Mouse (Mus musculus) olfactory bulb, adult 2 months (tissue): Measurements from ENCODE around the gene Lrrc4c. TPM values are rescaled to one million over a fixed set of nuclear protein-coding genes. Genes with fewer than 3 reads are reported as not detected.

Experiments
- H3K27ac ChIP-seq: fragments of 200-500 bp; 2 replicates; pipeline ENCODE4 v1.5.1; 2012; ENCODE audit warnings: low read depth, low read length; ENCODE audit not compliant: insufficient read depth
- H3K4me1 ChIP-seq: fragments of 200-500 bp; 2 replicates; pipeline ENCODE4 v1.6.1; 2012; ENCODE audit warnings: low read length; ENCODE audit not compliant: control insufficient read depth, insufficient read depth
- H3K4me3 ChIP-seq: fragments of 200-500 bp; 2 replicates; pipeline ENCODE4 v1.5.1; 2012; ENCODE audit warnings: mild to moderate bottlenecking, low read depth, low read length, moderate library complexity; ENCODE audit not compliant: insufficient read depth
- CTCF ChIP-seq: fragments of 200-500 bp; IDR thresholded peaks from 2 replicates; pipeline ENCODE4 v1.5.1; 2012; ENCODE audit warnings: low read depth, mild to moderate bottlenecking, low read length, moderate library complexity; ENCODE audit not compliant: insufficient read depth
- POLR2A ChIP-seq: fragments of 200-500 bp; IDR thresholded peaks from 2 replicates; pipeline ENCODE4 v1.6.1; 2012; ENCODE audit warnings: mild to moderate bottlenecking, low read depth, low read length, moderate library complexity; ENCODE audit not compliant: insufficient read depth
- WGBS: fragments of 180-500 bp; shearing (Covaris S2); methylation state at CpG from one replicate; pipeline ENCODE4 v1.1.7; 2018; 5-methylcytosine and 5-hydroxymethylcytosine counted together
- polyA plus RNA-seq: library from polyadenylated mRNA; stranded (reverse); fragments of >200 nt; gene quantifications from 2 replicates; pipeline ENCODE4 v1.2.4, GENCODE M21; 2012; ENCODE audit warnings: low replicate concordance; ENCODE audit not compliant: missing spikeins, insufficient read depth, insufficient read length

The Lrrc4c gene
- polyA plus RNA-seq, 1 experiment = not detected

DNA sequence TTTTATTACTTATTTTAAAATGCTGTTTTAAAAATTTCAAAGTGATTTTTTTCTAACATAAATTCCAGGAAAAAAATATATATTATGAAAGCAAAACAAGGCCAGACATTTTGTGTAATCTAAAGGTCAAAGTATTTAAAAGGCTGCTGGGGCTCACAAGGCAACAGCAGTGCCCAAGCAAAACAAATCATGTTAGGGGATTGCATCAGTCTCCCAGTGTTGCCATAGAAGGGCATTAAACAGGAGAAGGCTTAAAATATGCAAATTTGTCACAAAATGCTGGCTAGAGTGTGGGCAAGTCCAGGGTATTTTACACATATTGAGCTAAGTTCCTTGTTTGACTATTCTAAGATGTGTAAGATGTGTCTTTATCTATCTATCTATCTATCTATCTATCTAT lies 437.1 kb downstream of the Lrrc4c start:
- H3K4me3 ChIP-seq = no peak overlapping the region
- no peak overlapping the region for H3K27ac ChIP-seq
- no peak for TF ChIP-seq POLR2A
- no peak for TF ChIP-seq CTCF
- H3K4me1 ChIP-seq = no peaks in the 10 kb centered on the region

DNA sequence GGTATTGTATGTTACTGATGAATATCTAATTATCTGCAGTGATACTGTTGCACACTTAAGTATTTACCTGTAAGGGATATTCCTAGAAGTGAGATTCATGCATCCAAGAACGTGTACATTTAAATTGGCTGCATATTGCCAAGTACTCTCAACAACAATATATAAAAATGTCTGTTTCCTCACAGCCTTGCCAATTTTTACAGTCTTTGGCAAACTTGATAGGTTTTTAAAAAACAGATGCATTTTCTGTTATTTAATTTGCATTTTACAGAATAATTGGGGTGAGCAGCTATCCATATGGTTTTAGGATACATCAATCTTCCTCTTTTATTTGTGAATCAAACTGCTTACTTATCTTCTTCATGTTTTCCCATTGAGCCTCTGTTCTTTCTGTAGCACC lies 439.7 kb downstream of the Lrrc4c start:
- no peaks in the 10 kb centered on the region for H3K4me1 ChIP-seq
- WGBS = 70% methylated on average over 1 of the region's 1 CpGs
- no peak overlapping the region for H3K4me3 ChIP-seq
- no peak for TF ChIP-seq POLR2A
- no peak for TF ChIP-seq CTCF
- H3K27ac ChIP-seq = no peak overlapping the region

DNA sequence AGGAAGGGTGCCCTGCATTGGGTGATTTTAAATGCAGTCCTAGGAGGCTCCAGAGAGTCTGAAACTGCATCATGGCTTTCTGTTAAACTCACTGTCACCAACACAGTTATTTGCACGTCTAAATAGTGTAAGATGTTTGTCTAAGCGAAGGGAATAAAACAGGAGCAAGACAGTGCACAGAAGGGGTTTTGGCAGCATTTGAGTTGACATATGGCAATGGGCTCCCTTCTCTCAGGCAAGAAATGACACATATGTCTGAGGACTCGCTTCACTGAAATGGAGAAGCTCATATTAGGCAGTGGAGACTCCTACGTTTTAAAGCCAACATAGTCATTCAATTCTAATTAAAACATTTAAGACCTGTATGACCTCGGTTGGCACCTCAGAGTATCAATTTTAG lies 445.6 kb downstream of the Lrrc4c start:
- WGBS = 68% methylated on average over 5 of the region's 5 CpGs
- Histone ChIP-seq H3K4me1 (no peaks in the 10 kb centered on the region), H3K4me3 (no peak overlapping the region), H3K27ac (no peak overlapping the region)
- TF ChIP-seq CTCF (no peak), POLR2A (no peak)

DNA sequence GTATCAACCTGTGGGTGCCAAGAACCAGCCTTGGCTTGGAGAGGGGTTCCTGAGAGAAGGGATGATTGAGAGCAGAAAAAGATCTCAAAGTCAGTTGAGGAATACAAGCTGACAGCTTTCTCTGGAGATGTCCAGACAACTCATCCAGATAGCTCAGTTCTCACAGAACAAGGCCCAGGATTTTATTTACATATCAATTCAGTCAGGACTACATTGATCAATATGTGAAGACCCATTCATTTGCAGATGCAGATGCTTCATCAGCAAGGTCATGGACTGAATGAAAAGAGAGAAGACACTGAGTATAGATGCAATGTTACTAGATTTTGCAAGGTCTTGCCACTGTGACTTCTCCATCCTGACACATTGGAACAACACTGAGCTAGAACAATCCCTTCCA lies 457.4 kb downstream of the Lrrc4c start:
- no peak overlapping the region for H3K27ac ChIP-seq
- TF ChIP-seq CTCF = no peak
- no peak for TF ChIP-seq POLR2A
- no peaks in the 10 kb centered on the region for H3K4me1 ChIP-seq
- H3K4me3 ChIP-seq = no peak overlapping the region

DNA sequence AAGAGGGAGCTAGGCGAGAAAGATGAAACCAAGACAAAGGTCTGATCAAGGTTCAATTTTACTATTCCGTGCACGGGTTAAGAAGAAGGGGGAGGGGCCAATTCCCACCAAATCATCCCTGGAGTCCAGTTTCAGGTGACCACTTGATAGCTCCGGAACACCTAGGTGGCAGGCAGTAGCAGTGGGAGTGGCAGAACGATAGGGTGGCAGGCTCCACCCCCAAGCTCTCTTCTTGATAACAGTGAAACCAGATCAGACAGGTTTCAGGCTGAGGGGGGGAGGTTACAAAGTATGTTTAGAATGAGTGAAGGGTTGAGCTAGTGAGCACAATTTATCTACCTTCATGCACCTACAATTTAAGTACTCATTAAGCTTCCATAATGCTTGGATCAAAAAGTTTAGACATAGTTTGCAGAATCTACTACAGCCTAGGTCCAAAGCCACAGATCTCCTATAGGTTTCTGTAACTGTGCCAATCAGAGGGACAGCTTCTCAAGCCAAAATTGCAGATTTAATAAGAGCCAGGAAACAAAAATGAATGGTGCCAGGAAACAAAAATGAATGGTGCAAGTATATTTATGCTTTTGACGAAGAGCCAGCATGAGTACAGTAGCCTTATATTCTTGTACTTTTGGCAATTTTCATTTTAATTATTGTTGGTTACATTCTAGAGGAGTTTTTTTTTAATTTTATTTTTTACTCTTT lies 478.9 kb downstream of the Lrrc4c start:
- Histone ChIP-seq H3K4me1 (no peaks in the 10 kb centered on the region), H3K27ac (no peak overlapping the region), H3K4me3 (no peak overlapping the region)
- WGBS = 55% methylated on average over 6 of the region's 6 CpGs
- TF ChIP-seq CTCF = no peak
- TF ChIP-seq POLR2A = no peak

DNA sequence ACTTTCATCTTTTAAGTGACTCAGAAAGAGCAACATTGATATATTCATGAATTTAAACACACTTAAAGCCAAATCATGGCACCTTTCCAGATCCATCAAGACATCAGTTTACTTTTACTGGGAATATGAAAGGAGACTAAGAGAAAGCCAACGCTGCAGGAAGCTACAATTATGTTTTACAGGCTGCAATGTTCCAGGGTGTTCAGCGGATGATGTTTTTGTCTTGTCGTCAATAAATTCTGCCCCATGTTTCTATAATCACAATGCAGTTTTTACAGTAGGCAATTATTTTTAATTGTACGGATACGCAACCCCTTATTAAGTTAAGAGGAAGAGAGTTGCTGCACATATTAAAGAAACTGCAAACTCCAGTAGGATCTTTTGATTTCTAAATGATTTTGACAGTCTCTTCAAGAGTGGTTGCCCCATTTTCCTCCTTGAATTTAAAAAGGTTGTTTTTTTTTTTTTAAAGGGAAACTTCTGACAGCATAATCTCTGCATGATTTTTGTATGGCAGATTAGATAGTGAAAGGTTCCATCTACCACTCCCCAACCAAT lies 532.9 kb downstream of the Lrrc4c start:
- no peak overlapping the region for H3K27ac ChIP-seq
- TF ChIP-seq CTCF (no peak), POLR2A (no peak)
- 32% methylated on average over 5 of the region's 5 CpGs for WGBS
- no peak overlapping the region for H3K4me3 ChIP-seq
- H3K4me1 ChIP-seq = no peaks in the 10 kb centered on the region

DNA sequence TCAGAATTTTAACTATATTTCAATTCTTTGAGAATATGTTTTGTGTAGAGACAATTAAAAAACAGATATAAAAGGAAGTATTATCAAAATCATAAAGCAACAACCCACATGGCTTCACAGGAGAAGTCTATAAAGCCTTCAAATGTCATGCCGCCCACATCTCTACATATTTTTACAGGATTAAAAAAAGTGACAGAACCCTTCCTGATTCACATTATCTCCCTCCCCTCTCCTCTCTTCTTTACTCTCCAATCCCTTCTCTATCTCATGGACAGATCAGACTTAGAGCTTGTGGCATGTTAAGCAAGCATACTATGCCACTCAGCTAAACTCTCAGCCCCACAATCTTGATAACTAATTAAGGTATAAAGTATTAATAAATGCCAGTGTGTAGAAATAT lies 535.8 kb downstream of the Lrrc4c start:
- 100% methylated on average over 1 of the region's 1 CpGs for WGBS
- TF ChIP-seq POLR2A (no peak), CTCF (no peak)
- H3K27ac ChIP-seq = no peak overlapping the region

DNA sequence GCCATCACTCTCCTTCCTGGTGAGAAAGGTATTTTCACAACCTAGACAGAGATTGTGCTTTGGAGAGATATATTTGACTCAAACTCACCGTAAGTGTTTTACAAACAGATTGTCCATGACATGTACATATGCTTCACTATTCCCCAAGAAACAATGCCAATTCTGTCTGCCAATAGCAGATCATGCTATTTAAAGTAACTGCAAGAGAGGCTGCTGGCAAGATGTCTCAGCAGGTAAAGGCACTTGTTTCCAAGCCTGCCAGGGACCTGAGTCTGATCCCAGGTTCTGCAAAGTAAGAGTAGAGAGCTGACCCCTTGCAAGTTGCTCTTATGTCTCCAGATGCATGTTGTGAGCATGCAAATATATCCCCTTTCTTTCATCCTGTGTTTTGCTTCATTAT lies 558.1 kb downstream of the Lrrc4c start:
- TF ChIP-seq CTCF (no peak), POLR2A (no peak)
- no peak overlapping the region for H3K27ac ChIP-seq
- no peaks in the 10 kb centered on the region for H3K4me1 ChIP-seq
- WGBS = 96% methylated on average over 1 of the region's 1 CpGs
- H3K4me3 ChIP-seq = no peak overlapping the region

More for the DNA sequence above, 535.8 kb downstream of the Lrrc4c start:
- Histone ChIP-seq H3K4me1 (no peaks in the 10 kb centered on the region), H3K4me3 (no peak overlapping the region)

DNA sequence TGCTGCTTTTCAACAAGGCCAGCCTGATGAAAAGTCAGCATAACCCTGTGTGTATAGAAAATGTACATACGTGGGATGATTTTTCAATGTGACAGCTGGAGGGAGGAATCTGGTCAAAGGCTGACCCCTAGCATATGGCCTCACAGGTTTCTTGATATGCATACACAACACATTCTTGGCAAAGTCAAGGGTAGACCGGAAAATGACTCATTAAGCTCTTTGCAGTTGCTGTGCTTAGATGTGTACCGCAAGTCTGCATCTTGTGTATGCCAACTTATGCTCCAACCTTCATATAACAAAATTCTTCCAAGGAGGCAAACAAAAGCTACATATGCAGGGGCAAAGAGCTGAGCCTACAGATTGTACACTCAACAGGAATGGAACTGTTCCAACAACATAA lies 631.6 kb downstream of the Lrrc4c start:
- no peak overlapping the region for H3K27ac ChIP-seq
- 93% methylated on average over 3 of the region's 3 CpGs for WGBS

DNA sequence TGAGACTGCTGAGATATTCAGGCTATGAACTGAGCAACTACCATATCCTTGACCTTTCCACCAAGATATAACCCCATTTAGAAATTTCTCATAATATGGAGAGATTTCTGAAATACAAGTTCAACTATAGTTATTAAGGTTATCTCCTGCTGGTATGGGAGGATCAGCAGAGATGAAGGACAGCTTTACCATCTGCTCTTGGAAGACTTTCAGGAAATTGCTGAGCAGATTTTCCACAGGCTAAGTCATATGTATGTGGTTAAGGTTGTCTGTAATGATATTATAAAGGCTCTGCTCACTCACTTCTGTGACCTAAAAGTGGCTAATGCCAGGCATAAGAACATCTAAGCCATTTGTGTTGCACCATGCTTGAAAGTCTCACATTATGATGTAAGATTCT lies 681.6 kb downstream of the Lrrc4c start:
- no peak for TF ChIP-seq CTCF
- no peak for TF ChIP-seq POLR2A
- no peak overlapping the region for H3K4me3 ChIP-seq
- H3K27ac ChIP-seq = no peak overlapping the region
- H3K4me1 ChIP-seq = no peaks in the 10 kb centered on the region

More for the DNA sequence above, 631.6 kb downstream of the Lrrc4c start:
- Histone ChIP-seq H3K4me3 (no peak overlapping the region), H3K4me1 (no peaks in the 10 kb centered on the region)
- no peak for TF ChIP-seq CTCF
- no peak for TF ChIP-seq POLR2A
